Mouse (Mus musculus) limb, embryonic 10.5 days (tissue): ENCODE data around the gene Ubl7. TPM values are rescaled to one million over a fixed set of nuclear protein-coding genes. Genes with fewer than 3 reads are reported as not detected.

ENCODE experiments used
- DNase-seq: peaks from one replicate; pipeline ENCODE4 v3.0.0-alpha.2; 2017; ENCODE audit warnings: low spot score
- H3K27ac ChIP-seq: fragments of 300-500 bp; sonication (generic); 2 replicates; pipeline ENCODE4 v1.5.1; 2016; ENCODE audit warnings: mild to moderate bottlenecking
- H3K27me3 ChIP-seq: fragments of 300-500 bp; sonication (generic); 2 replicates; pipeline ENCODE4 v1.6.1; 2016; ENCODE audit warnings: low read depth, mild to moderate bottlenecking; ENCODE audit not compliant: poor library complexity, severe bottlenecking
- H3K36me3 ChIP-seq: fragments of 300-500 bp; sonication (generic); 2 replicates; pipeline ENCODE4 v1.6.1; 2016; ENCODE audit warnings: mild to moderate bottlenecking, moderate library complexity
- H3K4me1 ChIP-seq: fragments of 300-500 bp; sonication (generic); 2 replicates; pipeline ENCODE4 v1.6.1; 2016
- H3K4me3 ChIP-seq: fragments of 300-500 bp; sonication (generic); 2 replicates; pipeline ENCODE4 v1.5.1; 2016; ENCODE audit warnings: mild to moderate bottlenecking, moderate library complexity
- H3K9me3 ChIP-seq: fragments of 300-500 bp; sonication (generic); replicated peaks from 2 replicates; pipeline ENCODE4 v1.6.1; 2016; ENCODE audit warnings: mild to moderate bottlenecking
- WGBS: fragments of 180-500 bp; shearing (Covaris S2); methylation state at CpG from one replicate; pipeline ENCODE4 v1.1.7; 2016; 5-methylcytosine and 5-hydroxymethylcytosine counted together
- polyA plus RNA-seq: library from polyadenylated mRNA; unstranded; fragments of >200 nt; fragmentation: Nextera tagmentation; extraction: Ambion mirVana; gene quantifications from 2 replicates; pipeline ENCODE4 v1.2.1, GENCODE M21; 2016

The Ubl7 gene
- polyA plus RNA-seq, 1 experiment from 2014 or later = 130 TPM

DNA sequence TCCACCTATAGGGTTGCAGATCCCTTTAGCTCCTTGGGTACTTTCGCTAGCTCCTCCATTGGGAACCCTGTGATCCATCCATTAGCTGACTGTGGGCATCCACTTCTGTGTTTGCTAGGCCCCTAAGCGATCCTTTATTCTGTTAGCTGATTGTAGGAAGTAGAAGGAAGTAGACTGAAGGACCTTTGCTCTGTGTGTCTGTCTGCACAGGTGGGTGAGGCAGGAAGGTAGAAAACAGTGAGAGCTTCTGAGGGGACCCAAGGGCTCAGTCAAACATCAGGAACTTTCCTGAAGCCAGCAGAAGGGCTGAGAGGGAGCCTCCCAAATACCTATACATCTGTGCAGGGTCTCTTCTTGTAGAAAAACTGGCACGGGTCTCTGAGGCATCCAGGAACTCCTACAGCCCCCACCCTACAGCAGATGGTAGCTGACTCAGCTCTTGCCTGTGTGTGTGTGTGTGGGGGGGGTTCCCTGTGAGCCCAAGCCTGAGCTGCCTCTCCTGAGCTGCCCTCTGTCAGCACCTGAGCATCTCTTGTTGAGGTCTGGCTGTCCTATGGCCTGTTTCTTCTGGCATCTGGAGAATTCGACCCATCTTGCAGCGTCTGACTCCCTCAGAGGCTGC, 64.5 kb downstream of the Ubl7 start:
- H3K27me3 ChIP-seq = peaks cover 3% of the 10 kb centered on the region; the same call in 1 of the 2 replicates
- no peaks in the 10 kb centered on the region for H3K9me3 ChIP-seq
- peaks cover 36% of the 10 kb centered on the region for H3K4me1 ChIP-seq
- DNase-seq = no peak
- 86% methylated on average over 5 of the region's 5 CpGs for WGBS
- H3K4me3 ChIP-seq = no peak overlapping the region
- H3K36me3 ChIP-seq = no peaks in the 10 kb centered on the region
- peak overlapping the region; percentile 57; the same call in 1 of the 2 replicates for H3K27ac ChIP-seq

- Histone ChIP-seq H3K27ac (no peak overlapping the region), H3K27me3 (peaks cover 3% of the 10 kb centered on the region; the same call in 1 of the 2 replicates), H3K9me3 (no peaks in the 10 kb centered on the region), H3K4me1 (peaks cover 16% of the 10 kb centered on the region), H3K36me3 (no peaks in the 10 kb centered on the region), H3K4me3 (no peak overlapping the region)
- DNase-seq = no peak
- WGBS = 91% methylated on average over 6 of the region's 6 CpGs
Measured at GRCm38 (mm10) chr9:57978025-57978424, 67.2 kb downstream of the Ubl7 start.

- H3K27ac ChIP-seq = no peak overlapping the region
- 47% methylated on average over 3 of the region's 3 CpGs for WGBS
- H3K27me3 ChIP-seq = peaks cover 3% of the 10 kb centered on the region; the same call in 1 of the 2 replicates
Measured at GRCm38 (mm10) chr9:57978858-57979257, 68.1 kb downstream of the Ubl7 start.

More at GRCm38 (mm10) chr9:57978858-57979257, 68.1 kb downstream of the Ubl7 start:
- Histone ChIP-seq H3K36me3 (no peaks in the 10 kb centered on the region), H3K9me3 (no peaks in the 10 kb centered on the region), H3K4me1 (peaks cover 7% of the 10 kb centered on the region), H3K4me3 (no peak overlapping the region)
- no peak for DNase-seq

Other genes with a start within 250 kb of the Ubl7 start
- not detected in 2 replicates for gene Cyp1a2, start 227.3 kb upstream of the Ubl7 start, polyA plus RNA-seq
- gene Cyp1a1, start 223.1 kb upstream of the Ubl7 start, polyA plus RNA-seq = 0.11 TPM in 1 of 2 replicates, not detected in the other
- gene Edc3, start 202.4 kb upstream of the Ubl7 start, polyA plus RNA-seq = 47.1 and 49.2 TPM in 2 replicates
- gene Clk3, start 145.1 kb upstream of the Ubl7 start, polyA plus RNA-seq = 93.2 and 95.9 TPM in 2 replicates
- gene Arid3b, start 74.2 kb upstream of the Ubl7 start, polyA plus RNA-seq = 56.8 and 62.9 TPM in 2 replicates
- gene Sema7a, start 29.1 kb downstream of the Ubl7 start, polyA plus RNA-seq = 0.20 and 0.26 TPM in 2 replicates
- gene Cyp11a1, start 95.4 kb downstream of the Ubl7 start, polyA plus RNA-seq = 0.26 TPM in 1 of 2 replicates, not detected in the other
- gene Stra6, start 152.8 kb downstream of the Ubl7 start, polyA plus RNA-seq = 45.3 and 59.9 TPM in 2 replicates
- 0.26 and 0.34 TPM in 2 replicates for gene Ccdc33, start 207.8 kb downstream of the Ubl7 start, polyA plus RNA-seq